Mouse (Mus musculus) layer of hippocampus, adult 11-12 months (tissue): ENCODE measurements around the gene Ms4a6b.
"Not testable (repeated sequence)": the region's sequence is repeated elsewhere in the genome, so short reads cannot be mapped to it uniquely, and the experiment has no call there.

Experiments used
- DNase-seq: peaks from one replicate; pipeline ENCODE4 v3.0.0; 2022; ENCODE audit warnings: low spot score

Gene Ms4a6b

GRCm38 (mm10) chr19:11533888-11534445, 17.7 kb downstream of the Ms4a6b start:
- no peak for DNase-seq

GRCm38 (mm10) chr19:11536593-11536992, 20.3 kb downstream of the Ms4a6b start, which contains the start of gene Ms4a4d:
TSS of gene Ms4a4d (plus strand) at chr19:11536801.
- no peak for DNase-seq

- no peak for DNase-seq
Observed at GRCm38 (mm10) chr19:11537336-11537735, 21.0 kb downstream of the Ms4a6b start.

- not testable (repeated sequence) for DNase-seq
Observed at GRCm38 (mm10) chr19:11540166-11540821, 24.0 kb downstream of the Ms4a6b start.

- DNase-seq: not testable (repeated sequence)
Observed at GRCm38 (mm10) chr19:11544383-11544782, 28.1 kb downstream of the Ms4a6b start.

GRCm38 (mm10) chr19:11547911-11548310, 31.6 kb downstream of the Ms4a6b start:
- no peak for DNase-seq

GRCm38 (mm10) chr19:11554726-11555125, 38.4 kb downstream of the Ms4a6b start:
- no peak for DNase-seq

- not testable (repeated sequence) for DNase-seq
Observed at GRCm38 (mm10) chr19:11559560-11559959, 43.2 kb downstream of the Ms4a6b start.

- no peak for DNase-seq
Observed at GRCm38 (mm10) chr19:11574965-11575364, 58.7 kb downstream of the Ms4a6b start.
